Mouse (Mus musculus) gonadal fat pad, adult 2 months (tissue): Measurements from ENCODE around the gene Tbx18. TPM values are rescaled to one million over a fixed set of nuclear protein-coding genes. Genes with fewer than 3 reads are reported as not detected.

Source experiments
- DNase-seq: peaks from one replicate; pipeline ENCODE4 v3.0.0-alpha.2; 2012; ENCODE audit warnings: low read depth
- polyA plus RNA-seq: library from polyadenylated mRNA; depleted of rRNA; stranded (reverse); fragments of >200 nt; gene quantifications from 2 replicates; pipeline ENCODE4 v1.2.3, GENCODE M21; 2012

The Tbx18 gene
- polyA plus RNA-seq, 1 experiment: 1.0 TPM

- DNase-seq: no peak
These were observed 20.7 kb downstream of the Tbx18 start for GRCm38 (mm10) chr9:87710360-87710759.

- no peak for DNase-seq
These were observed 22.9 kb downstream of the Tbx18 start for GRCm38 (mm10) chr9:87708151-87708550.

- no peak for DNase-seq
These were observed 28.8 kb downstream of the Tbx18 start for GRCm38 (mm10) chr9:87702267-87702666.

DNA sequence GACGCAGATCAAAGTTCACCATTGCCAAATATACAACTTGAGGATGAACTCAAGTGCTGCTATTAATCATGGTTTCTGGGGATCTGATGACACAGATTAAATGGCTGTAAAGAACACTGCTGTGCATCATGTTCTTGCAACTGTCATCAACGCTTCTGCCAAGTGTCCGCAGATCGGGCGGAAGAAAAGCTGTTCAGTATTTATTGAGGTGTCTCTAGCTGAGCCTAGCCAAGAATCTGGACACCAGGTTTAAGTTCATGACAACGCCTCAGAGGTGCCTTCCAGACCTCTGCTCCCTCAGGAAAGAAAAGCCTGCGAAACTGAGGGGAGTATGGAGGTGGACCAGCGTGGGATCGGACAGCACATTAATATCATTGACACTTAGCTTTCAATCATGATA, 44.1 kb downstream of the Tbx18 start:
- no peak for DNase-seq

DNA sequence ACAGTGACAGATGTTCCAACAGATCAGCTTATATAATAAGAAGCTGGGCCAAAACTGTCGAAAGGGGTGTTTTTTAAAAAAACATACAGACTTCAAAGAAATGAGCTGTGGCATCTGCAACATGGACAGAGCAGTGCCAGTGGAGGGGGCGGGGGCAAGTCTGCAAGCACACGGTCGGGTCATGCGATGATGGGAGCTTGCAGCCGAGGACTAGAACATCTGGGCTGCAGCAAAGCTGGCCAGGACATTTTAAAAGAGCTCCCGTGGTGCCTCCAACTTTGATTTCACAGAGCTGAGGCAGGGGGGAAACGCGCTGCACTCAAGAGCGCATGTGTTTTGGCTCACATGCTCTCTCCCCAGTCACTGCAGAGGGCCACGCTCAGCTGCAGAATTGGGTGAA, 48.8 kb downstream of the Tbx18 start:
- no peak for DNase-seq
